ENCODE assay signal across 9 mouse cellular contexts in genomic region chr5:113375783-113376182, GRCm38 (mm10). TPM values are rescaled to one million over a fixed set of nuclear protein-coding genes. Genes with fewer than 3 reads are reported as not detected.
DNase-seq lines count a peak whose midpoint lies in the region; ATAC-seq and TF ChIP-seq lines count a peak whose summit lies in the region.
"Had no signal": no experiment of that assay in that cellular context is flagged by ENCODE, and none has a peak within 500 bp of the region (broad histone marks: within the 10 kb centered on the region; RNA-seq: fewer than 3 reads in every experiment).

No protein-coding gene starts in this region.

- no peak overlapping the region for H3K27ac ChIP-seq in intestine, postnatal 0 days (ENCODE audit: low read depth, low read length)
- H3K27ac ChIP-seq in intestine, embryonic 16.5 days (ENCODE audit: low read length) = no peak overlapping the region
- H3K27ac ChIP-seq in MEL (ENCODE audit: control insufficient read depth, low read depth, low read length) = no peak overlapping the region

- H3K9me3 ChIP-seq in intestine, postnatal 0 days (ENCODE audit: control insufficient read depth) = no peaks in the 10 kb centered on the region
- H3K9me3 ChIP-seq in intestine, embryonic 16.5 days (ENCODE audit: control insufficient read depth, low read length) = no peaks in the 10 kb centered on the region
- H3K9me3 ChIP-seq in MEL (replicated peaks; ENCODE audit: insufficient read depth, low read length) = no peaks in the 10 kb centered on the region

- H3K36me3 ChIP-seq in intestine, postnatal 0 days (ENCODE audit: control insufficient read depth, insufficient read depth) = no peaks in the 10 kb centered on the region
- H3K36me3 ChIP-seq in intestine, embryonic 16.5 days (ENCODE audit: control insufficient read depth, insufficient read depth, low read length) = no peaks in the 10 kb centered on the region
- no peaks in the 10 kb centered on the region for H3K36me3 ChIP-seq in MEL (ENCODE audit: control insufficient read depth in 1 of 2, insufficient read depth in 2 of 2, low read length in 2 of 2)

- no peak for TF ChIP-seq RAD21 in MEL (IDR thresholded peaks at IDR 0.05; ENCODE audit: low read depth, low read length)

- no peak overlapping the region for H3K9ac ChIP-seq in intestine, postnatal 0 days (ENCODE audit: low read depth, low read length)
- H3K9ac ChIP-seq in intestine, embryonic 16.5 days (ENCODE audit: low read depth, low read length) = no peak overlapping the region
- H3K9ac ChIP-seq in MEL (ENCODE audit: control insufficient read depth, low read depth, low read length, poor library complexity, severe bottlenecking) = no peak overlapping the region

- intact Hi-C loops in gastrocnemius, postnatal 14 days (cut with DNase I; ENCODE audit: low total_unique reads) = loop anchor here (10.0 kb wide), 1 partner anchor 179 kb away; no protein-coding TSS in a partner anchor
- intact Hi-C loops in left cerebral cortex, postnatal 4 days (cut with DNase I) = loop anchor here (5.0 kb wide), 1 partner anchor 117 kb away; the partner anchor contains the start of gene Wscd2

- WGBS in intestine, postnatal 0 days = 22% methylated on average over 3 of the region's 3 CpGs
- 24% methylated on average over 3 of the region's 3 CpGs for WGBS in intestine, embryonic 16.5 days

- no peak for ATAC-seq in intestine, postnatal 0 days
- ATAC-seq in intestine, embryonic 16.5 days = no peak
- ATAC-seq in erythroblast, adult 5-6 weeks (replicated peaks; ENCODE audit: low FRiP score, poor library complexity, severe bottlenecking) = no peak

- H3K4me2 ChIP-seq in intestine, postnatal 0 days (replicated peaks; ENCODE audit: low read depth) = no peak overlapping the region
- H3K4me2 ChIP-seq in intestine, embryonic 16.5 days (ENCODE audit: low read depth, low read length) = no peak overlapping the region

- no peak overlapping the region for H3K4me3 ChIP-seq in intestine, postnatal 0 days (ENCODE audit: low read depth, low read length)
- H3K4me3 ChIP-seq in intestine, embryonic 16.5 days (ENCODE audit: low read length) = no peak overlapping the region
- H3K4me3 ChIP-seq in MEL (ENCODE audit: control insufficient read depth in 1 of 2, insufficient read depth in 1 of 2, low read depth in 2 of 2, low read length in 2 of 2) = no peak overlapping the region
- H3K4me3 ChIP-seq: erythroblast, embryonic 14.5 days had no signal

- TF ChIP-seq CTCF in intestine, postnatal 0 days (IDR thresholded peaks at IDR 0.05; ENCODE audit: low read depth) = peak; percentile 78
- peak in 2 of 3 experiments; percentile 9 to 20; a peak in 1 of 6 replicates for TF ChIP-seq CTCF in MEL (IDR thresholded peaks at IDR 0.05 in 2 of 3, conservative IDR thresholded peaks at IDR 0.05 in 1 of 3; ENCODE audit: control insufficient read depth in 1 of 3, insufficient read depth in 1 of 3, low read depth in 2 of 3, low read length in 3 of 3, poor library complexity in 1 of 3, severe bottlenecking in 1 of 3)
- TF ChIP-seq CTCF in brain, embryonic 14.5 days (IDR thresholded peaks at IDR 0.05; ENCODE audit: borderline replicate concordance, extremely low read depth, insufficient read depth, insufficient read length) = peak; percentile 70; the same call in 1 of the 2 replicates

- DNase-seq in MEL (ENCODE audit: low read depth, low spot score) = no peak
- DNase-seq in brain, embryonic 14.5 days (ENCODE audit: low read depth) = peak; percentile 70
- DNase-seq in gastrocnemius, postnatal 14 days = peak; percentile 61
- peak; percentile 86 for DNase-seq in left cerebral cortex, postnatal 4 days
- DNase-seq in retina, adult 2 months (ENCODE audit: low read depth, low spot score) = peak; percentile 23

- no peak for TF ChIP-seq POLR2A in MEL (IDR thresholded peaks at IDR 0.05; ENCODE audit: control insufficient read depth in 1 of 2, insufficient read depth in 1 of 2, low read depth in 1 of 2, low read length in 2 of 2, poor library complexity in 1 of 2)
- TF ChIP-seq POLR2A in brain, embryonic 14.5 days (IDR thresholded peaks at IDR 0.05; ENCODE audit: borderline replicate concordance, extremely low read depth, insufficient read depth, insufficient read length, poor library complexity, severe bottlenecking) = no peak

- H3K4me1 ChIP-seq in intestine, postnatal 0 days (replicated peaks; ENCODE audit: control insufficient read depth, insufficient read depth, low read length) = no peaks in the 10 kb centered on the region
- H3K4me1 ChIP-seq in intestine, embryonic 16.5 days (ENCODE audit: control insufficient read depth, insufficient read depth, low read length) = no peaks in the 10 kb centered on the region
- H3K4me1 ChIP-seq in MEL (ENCODE audit: control insufficient read depth in 1 of 2, insufficient read depth in 2 of 2, low read length in 2 of 2) = no peaks in the 10 kb centered on the region

- no peaks in the 10 kb centered on the region for H3K79me2 ChIP-seq in MEL (ENCODE audit: control insufficient read depth, insufficient read depth, low read length, poor library complexity)

- H3K27me3 ChIP-seq in intestine, postnatal 0 days (replicated peaks; ENCODE audit: control insufficient read depth, insufficient read depth, low read length) = no peaks in the 10 kb centered on the region
- no peaks in the 10 kb centered on the region; the same call in 1 of the 2 replicates for H3K27me3 ChIP-seq in intestine, embryonic 16.5 days (replicated peaks; ENCODE audit: control insufficient read depth, insufficient read depth, low read length)
- no peaks in the 10 kb centered on the region for H3K27me3 ChIP-seq in MEL (ENCODE audit: control insufficient read depth in 1 of 2, insufficient read depth in 2 of 2, low read length in 2 of 2)

- TF ChIP-seq EP300 in MEL (IDR thresholded peaks at IDR 0.05; ENCODE audit: low read depth in 1 of 2, low read length in 2 of 2) = no peak

TF ChIP-seq in MEL, 35 proteins besides CTCF, POLR2A, EP300 and RAD21:
- TF ChIP-seq UBTF (IDR thresholded peaks at IDR 0.05; ENCODE audit: borderline replicate concordance, insufficient read depth, low read depth, low read length) (no peak), SMC3 (IDR thresholded peaks at IDR 0.05; ENCODE audit: low read depth, low read length) (0 out of 2 replicates have a peak, but pooled peaks have one; percentile 7)

RNA-seq across cellular contexts. Expression of gene Aym1, which starts 18.7 kb away (rescaled TPM):
- polyA plus RNA-seq in intestine, postnatal 0 days (2015; fragmentation: Nextera tagmentation; extraction: Ambion mirVana) = not detected in 2 replicates
- not detected in 2 replicates for polyA plus RNA-seq in intestine, embryonic 16.5 days (2015; fragmentation: Nextera tagmentation; extraction: Ambion mirVana)
- not detected in 2 replicates for total RNA-seq in MEL (2012; rRNA removed)
- polyA plus RNA-seq in MEL (2012; ENCODE audit: insufficient read depth in 1 of 2, insufficient read length in 2 of 2, low read depth in 1 of 2, low replicate concordance in 2 of 2, missing spikeins in 1 of 2) = not detected
- not detected in 2 replicates for polyA plus RNA-seq in brain, embryonic 14.5 days (2012; rRNA removed)
- not detected for total RNA-seq in gastrocnemius, postnatal 14 days (2021)
- not detected for total RNA-seq in left cerebral cortex, postnatal 4 days (2021)
- not detected in 2 replicates for total RNA-seq in erythroblast, adult 5-6 weeks (2015; ENCODE audit: low replicate concordance)
- total RNA-seq in erythroblast, adult 5-6 weeks (2017; ENCODE audit: low replicate concordance) = not detected in 2 replicates
- polyA plus RNA-seq: erythroblast, embryonic 14.5 days had no signal

Comparison
In these comparisons a context has a peak if more than half of its experiments do, and no peak if none do; other contexts are left out.
1. CTCF ChIP-seq: peak in every context shown above with its lines; median percentile 78 in intestine, postnatal 0 days; 70 in brain, embryonic 14.5 days; 14 in MEL.